In genomic region chr10:8020916-8021705, GRCm38 (mm10) we compare ENCODE assay signal across 20 mouse cellular contexts.
DNase-seq lines count a peak whose midpoint lies in the region; ATAC-seq and TF ChIP-seq lines count a peak whose summit lies in the region.
"Had no signal": no experiment of that assay in that cellular context is flagged by ENCODE, and none has a peak within 500 bp of the region (broad histone marks: within the 10 kb centered on the region; RNA-seq: fewer than 3 reads in every experiment).

No protein-coding gene starts in this region.

- no peaks in the 10 kb centered on the region for H3K27me3 ChIP-seq in MEL (ENCODE audit: control insufficient read depth in 1 of 2, insufficient read depth in 2 of 2, low read length in 2 of 2)
- no peaks in the 10 kb centered on the region for H3K27me3 ChIP-seq in liver, embryonic 15.5 days
- H3K27me3 ChIP-seq in stomach, postnatal 0 days (ENCODE audit: control insufficient read depth, insufficient read depth, low read length): no peaks in the 10 kb centered on the region
- H3K27me3 ChIP-seq: embryonic facial prominence, embryonic 12.5 days; kidney, embryonic 15.5 days; limb, embryonic 15.5 days; midbrain, embryonic 15.5 days; neural tube, embryonic 15.5 days; stomach, embryonic 15.5 days had no signal

- no peak overlapping the region for H3K9ac ChIP-seq in MEL (ENCODE audit: control insufficient read depth, low read depth, low read length, poor library complexity, severe bottlenecking)
- no peak overlapping the region for H3K9ac ChIP-seq in liver, embryonic 15.5 days
- H3K9ac ChIP-seq in stomach, postnatal 0 days (ENCODE audit: low read length): no peak overlapping the region
- H3K9ac ChIP-seq: embryonic facial prominence, embryonic 12.5 days; kidney, embryonic 15.5 days; limb, embryonic 15.5 days; midbrain, embryonic 15.5 days; neural tube, embryonic 15.5 days; stomach, embryonic 15.5 days had no signal

- no peak overlapping the region; the same call in 1 of the 2 replicates for H3K4me2 ChIP-seq in liver, embryonic 15.5 days
- H3K4me2 ChIP-seq in stomach, postnatal 0 days (replicated peaks; ENCODE audit: low read depth): no peak overlapping the region
- H3K4me2 ChIP-seq: embryonic facial prominence, embryonic 12.5 days; kidney, embryonic 15.5 days; limb, embryonic 15.5 days; midbrain, embryonic 15.5 days; neural tube, embryonic 15.5 days; stomach, embryonic 15.5 days had no signal

- DNase-seq in MEL (ENCODE audit: low read depth, low spot score): peak; percentile 66
- no peak for DNase-seq in stomach, postnatal 0 days (ENCODE audit: low spot score)
- no peak for DNase-seq in heart, postnatal 14 days
- DNase-seq in T-cell, adult 2 months (ENCODE audit: low spot score): no peak
- DNase-seq in kidney, adult 9 months: no peak
- DNase-seq: adrenal gland, postnatal 36 days; cerebellum, adult 9-10 months; gastrocnemius, postnatal 25 days; thymus, adult 2 months had no signal

- peak; percentile 45 to 68 for TF ChIP-seq EP300 in MEL (IDR thresholded peaks at IDR 0.05; ENCODE audit: low read depth in 1 of 2, low read length in 2 of 2)
- TF ChIP-seq EP300 in stomach, postnatal 0 days (optimal IDR thresholded peaks at IDR 0.05): no peak

- peaks cover 0 to 54% of the 10 kb centered on the region in 2 experiments; a peak in 2 of 4 replicates for H3K36me3 ChIP-seq in MEL (ENCODE audit: control insufficient read depth in 1 of 2, insufficient read depth in 2 of 2, low read length in 2 of 2)
- no peaks in the 10 kb centered on the region for H3K36me3 ChIP-seq in liver, embryonic 15.5 days (replicated peaks)
- no peaks in the 10 kb centered on the region for H3K36me3 ChIP-seq in stomach, postnatal 0 days (ENCODE audit: control insufficient read depth, insufficient read depth, low read length)
- H3K36me3 ChIP-seq: embryonic facial prominence, embryonic 12.5 days; kidney, embryonic 15.5 days; limb, embryonic 15.5 days; midbrain, embryonic 15.5 days; neural tube, embryonic 15.5 days; stomach, embryonic 15.5 days had no signal

- no peaks in the 10 kb centered on the region for H3K79me2 ChIP-seq in MEL (ENCODE audit: control insufficient read depth, insufficient read depth, low read length, poor library complexity)

- H3K27ac ChIP-seq in MEL (ENCODE audit: control insufficient read depth, low read depth, low read length): peak overlapping the region; percentile 80
- H3K27ac ChIP-seq in liver, embryonic 15.5 days (replicated peaks): no peak overlapping the region
- no peak overlapping the region for H3K27ac ChIP-seq in stomach, postnatal 0 days (replicated peaks)
- H3K27ac ChIP-seq: embryonic facial prominence, embryonic 12.5 days; kidney, embryonic 15.5 days; limb, embryonic 15.5 days; midbrain, embryonic 15.5 days; neural tube, embryonic 15.5 days; stomach, embryonic 15.5 days had no signal

- TF ChIP-seq POLR2A in MEL (IDR thresholded peaks at IDR 0.05; ENCODE audit: control insufficient read depth in 1 of 2, insufficient read depth in 1 of 2, low read depth in 1 of 2, low read length in 2 of 2, poor library complexity in 1 of 2): no peak

- no peak for TF ChIP-seq RAD21 in MEL (IDR thresholded peaks at IDR 0.05; ENCODE audit: low read depth, low read length)

- WGBS in liver, embryonic 15.5 days (ENCODE audit: insufficient replicate concordance): 4% methylated on average over 4 of the region's 4 CpGs
- WGBS in stomach, postnatal 0 days: 55% methylated on average over 4 of the region's 4 CpGs

- H3K9me3 ChIP-seq in MEL (replicated peaks; ENCODE audit: insufficient read depth, low read length): no peaks in the 10 kb centered on the region
- no peaks in the 10 kb centered on the region for H3K9me3 ChIP-seq in liver, embryonic 15.5 days (replicated peaks)
- no peaks in the 10 kb centered on the region for H3K9me3 ChIP-seq in stomach, postnatal 0 days (ENCODE audit: control insufficient read depth, low read length)
- H3K9me3 ChIP-seq: embryonic facial prominence, embryonic 12.5 days; kidney, embryonic 15.5 days; limb, embryonic 15.5 days; midbrain, embryonic 15.5 days; neural tube, embryonic 15.5 days; stomach, embryonic 15.5 days had no signal

- peaks cover 19 to 49% of the 10 kb centered on the region in 2 experiments for H3K4me1 ChIP-seq in MEL (ENCODE audit: control insufficient read depth in 1 of 2, insufficient read depth in 2 of 2, low read length in 2 of 2)
- peaks cover 12% of the 10 kb centered on the region for H3K4me1 ChIP-seq in liver, embryonic 15.5 days (replicated peaks)
- H3K4me1 ChIP-seq in stomach, postnatal 0 days (replicated peaks; ENCODE audit: control insufficient read depth, insufficient read depth): no peaks in the 10 kb centered on the region
- H3K4me1 ChIP-seq: midbrain, embryonic 15.5 days; neural tube, embryonic 15.5 days had no signal

- peak; percentile 62 for ATAC-seq in common myeloid progenitor, adult 5-6 weeks (replicated peaks; ENCODE audit: low read depth, poor library complexity, severe bottlenecking)
- ATAC-seq in liver, embryonic 15.5 days (ENCODE audit: insufficient read depth): peak; percentile 28; the same call in 1 of the 2 replicates
- ATAC-seq in stomach, postnatal 0 days (ENCODE audit: low FRiP score, low TSS enrichment): peak; percentile 59; the same call in 1 of the 2 replicates
- ATAC-seq: forebrain, embryonic 16.5 days; inflammation-experienced regulatory T-cells, adult 6 months; midbrain, embryonic 15.5 days had no signal

- intact Hi-C loops in heart, postnatal 14 days (cut with DNase I): no loop called here

- H3K4me3 ChIP-seq in MEL (ENCODE audit: control insufficient read depth in 1 of 2, insufficient read depth in 1 of 2, low read depth in 2 of 2, low read length in 2 of 2): peak overlapping the region; percentile 33 to 36
- H3K4me3 ChIP-seq in liver, embryonic 15.5 days (replicated peaks): no peak overlapping the region
- no peak overlapping the region for H3K4me3 ChIP-seq in stomach, postnatal 0 days (ENCODE audit: low read depth, low read length)
- H3K4me3 ChIP-seq: embryonic facial prominence, embryonic 12.5 days; erythroblast, embryonic 14.5 days; kidney, embryonic 15.5 days; limb, embryonic 15.5 days; midbrain, embryonic 15.5 days; neural tube, embryonic 15.5 days; stomach, embryonic 15.5 days had no signal

- no peak for TF ChIP-seq CTCF in MEL (IDR thresholded peaks at IDR 0.05 in 2 of 3, conservative IDR thresholded peaks at IDR 0.05 in 1 of 3; ENCODE audit: control insufficient read depth in 1 of 3, insufficient read depth in 1 of 3, low read depth in 2 of 3, low read length in 3 of 3, poor library complexity in 1 of 3, severe bottlenecking in 1 of 3)
- no peak for TF ChIP-seq CTCF in stomach, postnatal 0 days (IDR thresholded peaks at IDR 0.05; ENCODE audit: low read depth)

TF ChIP-seq in MEL, 35 proteins besides CTCF, POLR2A, EP300 and RAD21:
- no peak for TF ChIP-seq CHD1 (IDR thresholded peaks at IDR 0.05; ENCODE audit: low read depth, low read length)
- peak; percentile 15; the same call in 1 of the 2 replicates for TF ChIP-seq ETS1 (IDR thresholded peaks at IDR 0.05; ENCODE audit: low read depth, low read length)
- TF ChIP-seq KAT2A (conservative IDR thresholded peaks at IDR 0.05; ENCODE audit: low read depth, low read length): no peak; the same call in 1 of the 2 replicates
- TF ChIP-seq ZC3H11A (IDR thresholded peaks at IDR 0.05; ENCODE audit: low read depth, low read length): no peak
- peak; percentile 11; the same call in 1 of the 2 replicates for TF ChIP-seq MAX (IDR thresholded peaks at IDR 0.05; ENCODE audit: low read length)
- TF ChIP-seq MAZ (IDR thresholded peaks at IDR 0.05; ENCODE audit: low read depth, low read length): no peak
- TF ChIP-seq RCOR1 (IDR thresholded peaks at IDR 0.05; ENCODE audit: low read depth, low read length): no peak
- no peak for TF ChIP-seq MAFK (IDR thresholded peaks at IDR 0.05; ENCODE audit: borderline replicate concordance, low read depth, low read length)
- TF ChIP-seq UBTF (IDR thresholded peaks at IDR 0.05; ENCODE audit: borderline replicate concordance, insufficient read depth, low read depth, low read length): no peak
- no peak for TF ChIP-seq USF2 (IDR thresholded peaks at IDR 0.05; ENCODE audit: borderline replicate concordance in 1 of 2, insufficient read depth in 1 of 2, low read depth in 1 of 2, low read length in 2 of 2)
- TF ChIP-seq JUND (IDR thresholded peaks at IDR 0.05; ENCODE audit: low read depth, low read length): no peak
- TF ChIP-seq MEF2A (IDR thresholded peaks at IDR 0.05; ENCODE audit: extremely low read depth, insufficient replicate concordance, low read depth, low read length, poor library complexity, severe bottlenecking): no peak
- peak; percentile 30; the same call in 1 of the 2 replicates for TF ChIP-seq MYC (IDR thresholded peaks at IDR 0.05; ENCODE audit: low read depth, low read length)
- TF ChIP-seq POLR2AphosphoS5 (IDR thresholded peaks at IDR 0.05; ENCODE audit: borderline replicate concordance, low read depth, low read length): no peak
- TF ChIP-seq NELFE (IDR thresholded peaks at IDR 0.05; ENCODE audit: low read depth, low read length): no peak
- no peak for TF ChIP-seq SMC3 (IDR thresholded peaks at IDR 0.05; ENCODE audit: low read depth, low read length)
- peak; percentile 70 for TF ChIP-seq GATA1 (IDR thresholded peaks at IDR 0.05; ENCODE audit: low read depth, low read length)
- TF ChIP-seq BHLHE40 (IDR thresholded peaks at IDR 0.05; ENCODE audit: borderline replicate concordance, low read depth, low read length): no peak
- TF ChIP-seq USF1 (IDR thresholded peaks at IDR 0.05; ENCODE audit: low read depth, low read length): no peak
- no peak for TF ChIP-seq GABPA (IDR thresholded peaks at IDR 0.05; ENCODE audit: low read depth, low read length)
- 0 out of 2 replicates have a peak, but pooled peaks have one; percentile 25 for TF ChIP-seq TBP (IDR thresholded peaks at IDR 0.05; ENCODE audit: low read depth, low read length)
- TF ChIP-seq TAL1 (IDR thresholded peaks at IDR 0.05; ENCODE audit: low read length): no peak
- TF ChIP-seq POLR2AphosphoS2 (IDR thresholded peaks at IDR 0.05; ENCODE audit: low read length): no peak
- TF ChIP-seq MYB (IDR thresholded peaks at IDR 0.05; ENCODE audit: low read depth, low read length): peak; percentile 80
- TF ChIP-seq TCF12 (IDR thresholded peaks at IDR 0.05; ENCODE audit: low read depth, low read length): no peak
- no peak for TF ChIP-seq SIN3A (IDR thresholded peaks at IDR 0.05; ENCODE audit: low read length)
- TF ChIP-seq MXI1 (IDR thresholded peaks at IDR 0.05; ENCODE audit: low read depth, low read length): no peak
- no peak for TF ChIP-seq CHD2 (IDR thresholded peaks at IDR 0.05; ENCODE audit: low read length)
- TF ChIP-seq E2F4 (IDR thresholded peaks at IDR 0.05; ENCODE audit: borderline replicate concordance, low read depth, low read length): no peak

Comparison
In these comparisons a context has a peak if more than half of its experiments do, and no peak if none do; other contexts are left out.
1. H3K4me3 ChIP-seq: peak in MEL (2 of 2); none in liver, embryonic 15.5 days (single experiment) and stomach, postnatal 0 days (single experiment).
2. Peak in every context shown above with its lines, with median percentiles within 50 percentile points of each other: ATAC-seq.